Mouse (Mus musculus) spleen, adult 2 months (tissue): ENCODE measurements around the gene Mr1. TPM values are rescaled to one million over a fixed set of nuclear protein-coding genes. Genes with fewer than 3 reads are reported as not detected.

Experiments
- DNase-seq, 2 experiments: peaks; one replicate each; pipeline versions ENCODE4 v3.0.0 to v3.0.0-alpha.2; 2012 to 2021; ENCODE audit warnings: low spot score in 2 of 2, low read depth in 1 of 2
- H3K27ac ChIP-seq: fragments of 200-500 bp; 2 replicates; pipeline ENCODE4 v1.5.1; 2012; ENCODE audit warnings: low read length, inconsistent platforms; ENCODE audit not compliant: insufficient read depth
- H3K27me3 ChIP-seq: fragments of 200-500 bp; 2 replicates; pipeline ENCODE4 v1.6.1; 2012; ENCODE audit warnings: mild to moderate bottlenecking, moderate library complexity, low read length, inconsistent platforms; ENCODE audit not compliant: control insufficient read depth, insufficient read depth
- H3K36me3 ChIP-seq: fragments of 200-500 bp; 2 replicates; pipeline ENCODE4 v1.6.1; 2012; ENCODE audit warnings: mild to moderate bottlenecking, low read length, inconsistent platforms; ENCODE audit not compliant: control insufficient read depth, insufficient read depth
- H3K4me1 ChIP-seq: fragments of 200-500 bp; 2 replicates; pipeline ENCODE4 v1.6.1; 2011; ENCODE audit warnings: inconsistent platforms; ENCODE audit not compliant: control insufficient read depth, insufficient read depth, insufficient read length
- H3K4me3 ChIP-seq: fragments of 200-500 bp; 2 replicates; pipeline ENCODE4 v1.5.1; 2011; ENCODE audit warnings: mild to moderate bottlenecking, inconsistent platforms; ENCODE audit not compliant: insufficient read depth, insufficient read length; ENCODE audit errors: extremely low read depth
- CTCF ChIP-seq: fragments of 200-500 bp; IDR thresholded peaks from 2 replicates; pipeline ENCODE4 v1.5.1; 2011; ENCODE audit warnings: mild to moderate bottlenecking, inconsistent platforms; ENCODE audit not compliant: insufficient read depth, insufficient read length, insufficient replicate concordance; ENCODE audit errors: extremely low read depth
- POLR2A ChIP-seq: fragments of 200-500 bp; IDR thresholded peaks from 2 replicates; pipeline ENCODE4 v1.6.1; 2011; ENCODE audit warnings: low read depth, low read length, inconsistent platforms
- WGBS: fragments of 180-500 bp; shearing (Covaris S2); methylation state at CpG from one replicate; pipeline ENCODE4 v1.1.7; 2018; 5-methylcytosine and 5-hydroxymethylcytosine counted together
- polyA plus RNA-seq: library from polyadenylated mRNA; depleted of rRNA; stranded (reverse); fragments of >200 nt; gene quantifications from 2 replicates; pipeline ENCODE4 v1.2.3, GENCODE M21; 2012

The Mr1 gene
- polyA plus RNA-seq, 1 experiment = 2.2 TPM

DNA sequence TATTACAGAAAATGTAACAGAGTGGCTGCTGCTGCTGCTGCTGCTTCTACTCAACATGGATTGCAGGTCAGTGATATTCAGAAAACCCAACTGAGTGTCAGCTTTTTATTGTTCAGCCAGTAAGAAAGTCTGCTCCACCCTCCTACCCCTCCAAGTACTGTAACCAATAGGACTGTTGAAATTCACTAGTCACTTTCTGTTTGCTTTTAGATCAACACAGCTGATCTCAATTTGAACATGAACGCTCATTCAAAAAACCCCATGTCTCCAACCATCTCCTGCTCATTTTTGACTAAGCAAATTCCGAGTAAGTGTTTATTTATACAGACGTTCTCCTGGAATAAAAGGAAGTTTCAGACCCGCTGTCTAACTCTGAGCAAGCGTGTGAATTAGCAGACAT, 38.8 kb downstream of the Mr1 start:
- WGBS = 38% methylated on average over 5 of the region's 5 CpGs
- Histone ChIP-seq H3K4me3 (no peak overlapping the region), H3K4me1 (peaks cover 10% of the 10 kb centered on the region; the same call in 1 of the 2 replicates), H3K27me3 (no peaks in the 10 kb centered on the region), H3K36me3 (no peaks in the 10 kb centered on the region), H3K27ac (no peak overlapping the region)
- DNase-seq = no peak
- TF ChIP-seq POLR2A = no peak
- TF ChIP-seq CTCF = no peak

GRCm38 (mm10) chr1:155106310-155106709, 40.3 kb downstream of the Mr1 start:
- H3K27me3 ChIP-seq = no peaks in the 10 kb centered on the region

GRCm38 (mm10) chr1:155103991-155104390, 42.6 kb downstream of the Mr1 start:
- no peak for TF ChIP-seq CTCF
- TF ChIP-seq POLR2A = no peak
- H3K4me3 ChIP-seq = no peak overlapping the region
- no peak overlapping the region for H3K27ac ChIP-seq
- 90% methylated on average over 5 of the region's 5 CpGs for WGBS
- H3K27me3 ChIP-seq = no peaks in the 10 kb centered on the region
- no peak for DNase-seq
- no peaks in the 10 kb centered on the region for H3K36me3 ChIP-seq
- peaks cover 5% of the 10 kb centered on the region; the same call in 1 of the 2 replicates for H3K4me1 ChIP-seq

More at GRCm38 (mm10) chr1:155106310-155106709, 40.3 kb downstream of the Mr1 start:
- 64% methylated on average over 1 of the region's 1 CpGs for WGBS
- no peak overlapping the region for H3K27ac ChIP-seq
- no peak overlapping the region for H3K4me3 ChIP-seq
- H3K36me3 ChIP-seq = no peaks in the 10 kb centered on the region
- no peak for DNase-seq
- peaks cover 10% of the 10 kb centered on the region; the same call in 1 of the 2 replicates for H3K4me1 ChIP-seq
- TF ChIP-seq CTCF (no peak), POLR2A (no peak)

DNA sequence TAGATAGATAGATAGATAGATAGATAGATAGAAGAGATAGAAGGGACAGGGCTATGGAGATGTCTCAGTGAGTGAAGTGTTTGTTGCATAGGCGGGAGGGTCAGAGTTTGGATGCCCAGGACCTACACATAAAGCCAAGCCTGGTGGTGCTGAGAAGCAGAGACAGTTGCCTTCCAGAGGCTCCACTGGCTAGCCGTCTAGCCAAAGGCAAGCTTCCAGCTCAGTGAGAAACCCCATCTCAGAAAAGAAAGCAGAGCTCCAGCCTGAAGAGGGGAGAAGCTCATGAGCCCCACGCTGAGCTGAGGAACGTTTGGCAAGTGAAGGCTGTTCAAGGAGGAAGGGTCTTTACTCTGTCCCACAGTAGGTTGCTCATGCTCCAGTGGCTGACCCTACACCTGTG, 44.0 kb downstream of the Mr1 start:
- Histone ChIP-seq H3K27ac (no peak overlapping the region), H3K27me3 (no peaks in the 10 kb centered on the region), H3K4me1 (no peaks in the 10 kb centered on the region; the same call in 1 of the 2 replicates), H3K4me3 (no peak overlapping the region), H3K36me3 (peaks cover 2% of the 10 kb centered on the region; the same call in 1 of the 2 replicates)
- TF ChIP-seq CTCF = no peak
- TF ChIP-seq POLR2A = no peak
- 89% methylated on average over 4 of the region's 4 CpGs for WGBS
- DNase-seq = no peak

DNA sequence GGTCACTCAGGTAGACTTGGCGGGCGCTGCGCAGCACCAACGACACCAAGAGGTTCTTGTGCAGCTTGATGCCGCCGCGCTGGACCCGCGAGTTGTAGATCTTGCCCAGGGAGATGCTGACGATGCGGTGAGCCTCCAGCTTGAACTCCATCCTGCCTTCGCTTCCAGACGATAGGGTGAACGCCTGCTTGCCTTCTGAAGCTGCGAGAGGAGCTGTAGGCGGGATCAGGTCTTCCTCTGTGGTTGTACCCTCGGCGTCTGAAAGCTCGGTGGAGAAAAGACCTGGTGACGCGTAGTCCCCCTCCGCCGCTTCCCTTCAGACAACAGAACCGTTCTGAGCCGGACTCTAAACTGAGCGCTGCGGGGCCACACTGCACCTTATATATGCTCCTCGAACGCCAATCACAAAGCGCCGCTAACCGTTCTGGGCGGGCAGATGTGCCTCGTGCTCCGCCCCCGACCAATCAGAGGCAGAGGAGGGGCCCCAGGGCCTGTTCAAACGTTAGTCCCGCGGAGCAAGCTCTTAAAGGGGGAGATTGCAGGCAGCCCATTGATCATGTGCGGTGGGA, 47.2 kb downstream of the Mr1 start, which contains the start of gene Ier5:
Gene Ier5, minus strand, starts transcription at position 357 of the 569 bp plus-strand sequence.
- Histone ChIP-seq H3K27ac (peak within 1 kb of the TSS; percentile 98), H3K36me3 (peaks cover 2% of the 10 kb centered on the region), H3K4me1 (peaks cover 3% of the 10 kb centered on the region; the same call in 1 of the 2 replicates), H3K27me3 (no peaks in the 10 kb centered on the region), H3K4me3 (peak within 1 kb of the TSS; percentile 96)
- TF ChIP-seq CTCF (no peak), POLR2A (peak; percentile 99)
- DNase-seq = peak; percentile 94 to 95
- WGBS = under 1% methylated on average over 40 of the region's 40 CpGs

DNA sequence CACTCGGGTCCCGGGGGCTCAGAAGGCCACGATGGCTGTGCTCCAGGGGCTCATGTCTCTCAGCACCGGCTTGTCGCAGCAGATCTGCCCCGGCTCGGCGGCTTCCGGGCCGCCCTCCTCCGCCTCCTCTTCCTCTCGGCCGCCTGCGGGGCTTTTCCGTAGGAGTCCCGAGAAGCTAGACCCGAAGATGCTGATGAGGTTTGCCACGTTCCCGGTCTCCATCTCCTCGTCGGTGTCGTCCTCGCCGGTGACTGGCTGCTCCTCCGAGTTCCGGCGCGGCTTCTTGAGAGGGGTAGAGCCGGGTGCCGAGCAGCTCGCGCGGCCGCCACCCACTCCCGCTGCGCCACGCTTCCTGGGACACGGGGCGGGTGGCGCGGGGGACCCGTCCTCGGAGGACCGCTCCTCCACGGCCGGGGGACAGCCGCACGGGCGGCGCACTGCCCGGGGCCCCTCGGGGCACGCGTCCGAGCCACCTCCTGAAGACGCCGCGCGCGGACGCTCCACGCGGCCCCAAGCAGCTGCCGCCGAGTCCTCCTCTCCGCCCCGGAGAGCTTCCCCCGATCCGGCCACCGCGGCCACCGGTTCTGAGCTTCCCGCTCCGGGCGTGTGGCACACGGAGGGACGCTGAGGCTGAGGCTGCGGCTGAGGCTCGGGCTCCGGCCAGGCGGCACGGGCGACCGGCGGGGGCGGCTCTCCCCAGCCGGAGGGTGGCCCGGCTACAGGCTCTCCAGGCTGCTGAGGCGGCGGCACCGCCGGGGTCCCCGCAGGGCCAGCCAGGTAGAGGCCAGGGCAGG, 47.9 kb downstream of the Mr1 start:
- WGBS = under 1% methylated on average over 92 of the region's 93 CpGs
- peak in 1 of 2 experiments; percentile 57 for DNase-seq
- H3K27me3 ChIP-seq = no peaks in the 10 kb centered on the region
- peaks cover 7% of the 10 kb centered on the region; the same call in 1 of the 2 replicates for H3K4me1 ChIP-seq
- peak overlapping the region; percentile 98 for H3K27ac ChIP-seq
- peaks cover 2% of the 10 kb centered on the region for H3K36me3 ChIP-seq
- H3K4me3 ChIP-seq = peak overlapping the region; percentile 96
- TF ChIP-seq CTCF (no peak), POLR2A (no peak)

- Histone ChIP-seq H3K4me3 (peak overlapping the region; percentile 96), H3K36me3 (peaks cover 2% of the 10 kb centered on the region), H3K27ac (peak overlapping the region; percentile 98), H3K27me3 (no peaks in the 10 kb centered on the region), H3K4me1 (peaks cover 8% of the 10 kb centered on the region; the same call in 1 of the 2 replicates)
- no peak for TF ChIP-seq CTCF
- TF ChIP-seq POLR2A = no peak
- peak; percentile 79 to 85 for DNase-seq
- under 1% methylated on average over 33 of the region's 33 CpGs for WGBS
Measured at GRCm38 (mm10) chr1:155097931-155098485, 48.6 kb downstream of the Mr1 start.
